Mouse (Mus musculus): Measurements from ENCODE around the gene Dnajb12. TPM values are rescaled to one million over a fixed set of nuclear protein-coding genes. Genes with fewer than 3 reads are reported as not detected.

Gene Dnajb12
- polyA plus RNA-seq, 1 experiment from 2014 or later: 26.7 TPM

GRCm38 (mm10) chr10:59919494-59920181 lies 40.3 kb downstream of the Dnajb12 start:
- Histone ChIP-seq H3K27me3 (ENCODE audit: insufficient read depth, low read length) (no peaks in the 10 kb centered on the region), H3K9ac (no peak overlapping the region), H3K4me2 (no peak overlapping the region), H3K9me3 (ENCODE audit: low read depth, low read length) (no peaks in the 10 kb centered on the region), H3K36me3 (ENCODE audit: insufficient read depth) (no peaks in the 10 kb centered on the region), H3K4me1 (ENCODE audit: insufficient read depth) (peaks cover 23% of the 10 kb centered on the region), H3K27ac (ENCODE audit: low read depth) (peak overlapping the region; percentile 64), H3K4me3 (ENCODE audit: low read depth, low read length) (no peak overlapping the region)
- ATAC-seq (ENCODE audit: insufficient read depth): peak; percentile 12; the same call in 1 of the 2 replicates
- TF ChIP-seq CTCF (IDR thresholded peaks at IDR 0.05; ENCODE audit: low read depth): no peak
- 26% methylated on average over 15 of the region's 15 CpGs for WGBS
- peak; percentile 85 for DNase-seq

GRCm38 (mm10) chr10:59920485-59920809 lies 41.1 kb downstream of the Dnajb12 start:
- Histone ChIP-seq H3K4me1 (ENCODE audit: insufficient read depth) (peaks cover 23% of the 10 kb centered on the region), H3K9ac (peak overlapping the region; percentile 47), H3K27ac (ENCODE audit: low read depth) (peak overlapping the region; percentile 64), H3K27me3 (ENCODE audit: insufficient read depth, low read length) (no peaks in the 10 kb centered on the region), H3K4me2 (peak overlapping the region; percentile 80), H3K9me3 (ENCODE audit: low read depth, low read length) (no peaks in the 10 kb centered on the region), H3K4me3 (ENCODE audit: low read depth, low read length) (peak overlapping the region; percentile 37), H3K36me3 (ENCODE audit: insufficient read depth) (no peaks in the 10 kb centered on the region)
- 28% methylated on average over 7 of the region's 7 CpGs for WGBS
- DNase-seq (no peak), ATAC-seq (ENCODE audit: insufficient read depth) (no peak)
- TF ChIP-seq CTCF (IDR thresholded peaks at IDR 0.05; ENCODE audit: low read depth): no peak

- H3K4me2 ChIP-seq: peak overlapping the region; percentile 80
- H3K4me1 ChIP-seq (ENCODE audit: insufficient read depth): peaks cover 18% of the 10 kb centered on the region
- H3K27ac ChIP-seq (ENCODE audit: low read depth): peak overlapping the region; percentile 64
- TF ChIP-seq CTCF (IDR thresholded peaks at IDR 0.05; ENCODE audit: low read depth): peak; percentile 56
- DNase-seq (peak; percentile 78), ATAC-seq (ENCODE audit: insufficient read depth) (peak; percentile 22)
- no peaks in the 10 kb centered on the region for H3K27me3 ChIP-seq (ENCODE audit: insufficient read depth, low read length)
- 6% methylated on average over 33 of the region's 33 CpGs for WGBS
- H3K4me3 ChIP-seq (ENCODE audit: low read depth, low read length): peak overlapping the region; percentile 37
- peak overlapping the region; percentile 47 for H3K9ac ChIP-seq
- H3K36me3 ChIP-seq (ENCODE audit: insufficient read depth): no peaks in the 10 kb centered on the region
- H3K9me3 ChIP-seq (ENCODE audit: low read depth, low read length): no peaks in the 10 kb centered on the region
Measured at GRCm38 (mm10) chr10:59920810-59921681, 41.7 kb downstream of the Dnajb12 start.

- Histone ChIP-seq H3K36me3 (ENCODE audit: insufficient read depth) (no peaks in the 10 kb centered on the region), H3K4me2 (no peak overlapping the region), H3K4me3 (ENCODE audit: low read depth, low read length) (no peak overlapping the region), H3K9me3 (ENCODE audit: low read depth, low read length) (no peaks in the 10 kb centered on the region), H3K27me3 (ENCODE audit: insufficient read depth, low read length) (no peaks in the 10 kb centered on the region), H3K9ac (no peak overlapping the region), H3K4me1 (ENCODE audit: insufficient read depth) (peaks cover 15% of the 10 kb centered on the region), H3K27ac (ENCODE audit: low read depth) (no peak overlapping the region)
- ATAC-seq (ENCODE audit: insufficient read depth) (no peak), DNase-seq (no peak)
- TF ChIP-seq CTCF (IDR thresholded peaks at IDR 0.05; ENCODE audit: low read depth): no peak
- WGBS: 76% methylated on average over 2 of the region's 2 CpGs
Measured at GRCm38 (mm10) chr10:59923493-59923892, 44.1 kb downstream of the Dnajb12 start.

- Histone ChIP-seq H3K9me3 (ENCODE audit: low read depth, low read length) (no peaks in the 10 kb centered on the region), H3K4me2 (no peak overlapping the region), H3K4me3 (ENCODE audit: low read depth, low read length) (no peak overlapping the region), H3K27ac (ENCODE audit: low read depth) (no peak overlapping the region), H3K9ac (no peak overlapping the region), H3K36me3 (ENCODE audit: insufficient read depth) (no peaks in the 10 kb centered on the region), H3K27me3 (ENCODE audit: insufficient read depth, low read length) (no peaks in the 10 kb centered on the region), H3K4me1 (ENCODE audit: insufficient read depth) (peaks cover 14% of the 10 kb centered on the region)
- no peak for ATAC-seq (ENCODE audit: insufficient read depth)
- no peak for DNase-seq
- TF ChIP-seq CTCF (IDR thresholded peaks at IDR 0.05; ENCODE audit: low read depth): no peak
- 32% methylated on average over 3 of the region's 3 CpGs for WGBS
Measured at GRCm38 (mm10) chr10:59924305-59924704, 44.9 kb downstream of the Dnajb12 start.

GRCm38 (mm10) chr10:59929205-59929604 lies 49.8 kb downstream of the Dnajb12 start:
- Histone ChIP-seq H3K27ac (ENCODE audit: low read depth) (no peak overlapping the region), H3K36me3 (ENCODE audit: insufficient read depth) (no peaks in the 10 kb centered on the region), H3K9me3 (ENCODE audit: low read depth, low read length) (no peaks in the 10 kb centered on the region), H3K27me3 (ENCODE audit: insufficient read depth, low read length) (no peaks in the 10 kb centered on the region), H3K9ac (no peak overlapping the region), H3K4me1 (ENCODE audit: insufficient read depth) (0 out of 2 replicates have a peak, but pooled peaks cover 4% of the 10 kb centered on the region), H3K4me2 (no peak overlapping the region), H3K4me3 (ENCODE audit: low read depth, low read length) (no peak overlapping the region)
- DNase-seq: no peak
- ATAC-seq (ENCODE audit: insufficient read depth): no peak
- 87% methylated on average over 7 of the region's 7 CpGs for WGBS
- TF ChIP-seq CTCF (IDR thresholded peaks at IDR 0.05; ENCODE audit: low read depth): no peak

- Histone ChIP-seq H3K27ac (ENCODE audit: low read depth) (no peak overlapping the region; the same call in 1 of the 2 replicates), H3K4me3 (ENCODE audit: low read depth, low read length) (no peak overlapping the region), H3K9me3 (ENCODE audit: low read depth, low read length) (no peaks in the 10 kb centered on the region), H3K4me2 (peak overlapping the region; percentile 25; the same call in 1 of the 2 replicates), H3K36me3 (ENCODE audit: insufficient read depth) (no peaks in the 10 kb centered on the region), H3K27me3 (ENCODE audit: insufficient read depth, low read length) (no peaks in the 10 kb centered on the region), H3K4me1 (ENCODE audit: insufficient read depth) (no peaks in the 10 kb centered on the region), H3K9ac (no peak overlapping the region)
- TF ChIP-seq CTCF (IDR thresholded peaks at IDR 0.05; ENCODE audit: low read depth): no peak
- ATAC-seq (ENCODE audit: insufficient read depth): peak; percentile 86
- DNase-seq: peak; percentile 78
- WGBS: 23% methylated on average over 10 of the region's 10 CpGs
Measured at GRCm38 (mm10) chr10:59930996-59931395, 51.6 kb downstream of the Dnajb12 start.
